Mouse (Mus musculus) WW6 (cell line): ENCODE data around the gene Nnat.

Source experiments
- DNase-seq: peaks from one replicate; pipeline ENCODE4 v3.0.0-alpha.2; 2013; ENCODE audit warnings: low read depth, low spot score

Nnat gene

GRCm38 (mm10) chr2:157605025-157605675, 45.3 kb downstream of the Nnat start:
- peak; percentile 45 for DNase-seq

DNA sequence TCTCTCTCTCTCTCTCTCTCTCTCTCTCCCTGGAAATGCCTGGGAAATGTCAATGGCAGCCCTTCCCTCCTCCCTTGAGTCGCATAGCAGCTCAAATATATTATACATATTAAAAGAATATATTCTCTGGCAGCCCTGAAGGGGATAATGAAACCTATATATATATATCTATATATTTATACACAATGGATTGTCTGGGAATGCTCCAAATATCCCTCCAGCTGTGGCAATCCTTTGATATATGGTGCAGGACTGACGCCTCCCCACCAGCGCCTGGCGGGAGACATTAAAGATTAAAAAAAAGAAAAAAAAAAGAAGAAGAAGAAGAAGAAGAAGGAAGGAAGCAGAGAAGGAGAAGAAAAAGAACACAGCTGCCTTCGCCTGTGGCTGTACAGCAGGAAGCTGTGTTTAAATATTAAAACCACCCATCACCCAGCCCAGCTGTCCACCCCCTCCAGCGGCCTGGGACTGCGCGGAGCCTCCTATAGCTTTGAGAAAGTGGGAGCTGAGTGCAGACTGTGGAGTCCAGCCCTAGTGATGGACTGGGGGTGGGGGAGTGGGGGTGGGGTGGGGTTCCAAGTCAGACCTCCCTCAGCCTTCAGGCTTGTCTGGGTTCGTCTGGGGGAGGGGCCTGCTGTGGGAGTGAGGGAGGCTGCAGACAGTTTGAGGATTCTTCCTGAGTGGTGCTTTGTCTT, 47.8 kb downstream of the Nnat start:
- DNase-seq, result no peak

DNA sequence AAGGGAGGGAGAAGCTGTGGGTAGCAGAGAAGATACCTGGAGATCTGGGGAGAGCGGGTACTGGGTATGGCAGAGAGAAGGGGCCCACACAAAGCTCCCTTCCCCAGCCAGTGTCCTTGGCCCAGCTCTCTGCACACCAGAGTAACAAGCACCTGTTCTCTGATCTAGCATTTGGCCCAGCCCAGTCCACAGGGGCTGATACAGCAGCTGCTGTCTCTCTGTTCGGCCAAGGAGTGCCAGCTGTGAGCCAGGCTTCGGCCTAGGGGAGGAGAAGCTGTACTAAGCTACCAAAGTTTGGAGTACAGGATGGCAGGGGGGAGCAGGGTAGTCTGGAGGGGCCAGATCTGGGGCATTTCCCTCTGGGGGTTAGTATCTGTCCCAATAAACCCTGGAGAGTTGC, 51.9 kb downstream of the Nnat start:
- DNase-seq, result no peak
